9 mouse cellular contexts compared by ENCODE assay signal in the genomic region with DNA sequence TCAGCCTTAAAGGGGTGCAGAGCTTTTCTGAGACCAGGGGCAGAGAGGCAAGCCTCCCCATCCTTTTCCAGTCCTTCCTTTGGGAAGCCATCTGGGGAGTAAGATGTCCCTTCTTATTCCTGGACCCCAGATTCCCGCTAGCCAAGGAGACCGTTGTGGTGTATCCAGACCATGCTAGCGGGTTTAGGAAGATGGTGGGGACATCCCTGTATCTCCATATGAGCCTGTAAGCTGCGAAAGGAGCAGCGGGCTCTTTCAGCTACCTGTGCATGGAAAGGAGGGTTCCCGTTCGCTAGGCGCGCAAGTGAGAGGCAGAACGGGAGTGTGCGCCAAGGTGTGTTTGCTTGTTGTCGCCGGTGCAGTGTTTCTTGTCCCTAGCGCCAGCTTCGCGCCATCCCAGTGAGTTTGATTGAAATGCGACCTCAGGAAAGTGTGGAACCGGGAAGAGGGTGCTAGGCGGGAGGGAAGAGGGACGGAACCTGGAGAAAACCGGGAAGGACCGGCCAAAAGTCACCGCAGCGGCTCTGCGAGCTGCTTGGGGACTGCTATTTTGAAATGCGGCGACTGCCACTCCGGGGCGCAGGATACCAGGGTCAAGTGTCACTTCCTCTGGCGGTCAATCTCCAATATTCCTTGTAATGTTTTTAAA. TPM values are rescaled to one million over a fixed set of nuclear protein-coding genes. Genes with fewer than 3 reads are reported as not detected.
DNase-seq lines count a peak whose midpoint lies in the region; ATAC-seq and TF ChIP-seq lines count a peak whose summit lies in the region.
"Had no signal": no experiment of that assay in that cellular context is flagged by ENCODE, and none has a peak within 500 bp of the region (broad histone marks: within the 10 kb centered on the region; RNA-seq: fewer than 3 reads in every experiment).

No protein-coding gene starts in this region.

- ATAC-seq in lung, embryonic 15.5 days (ENCODE audit: borderline replicate concordance, extremely low read depth, low FRiP score, low TSS enrichment): no peak
- no peak for ATAC-seq in forebrain, embryonic 13.5 days
- ATAC-seq in megakaryocyte progenitor cell, adult 5-6 weeks (replicated peaks; ENCODE audit: poor library complexity): peak; percentile 35; the same call in 1 of the 2 replicates
- ATAC-seq: Patski had no signal

- peaks cover 8% of the 10 kb centered on the region for H3K4me1 ChIP-seq in lung, embryonic 15.5 days
- peaks cover 5% of the 10 kb centered on the region for H3K4me1 ChIP-seq in forebrain, embryonic 13.5 days
- no peaks in the 10 kb centered on the region for H3K4me1 ChIP-seq in kidney, adult 2 months (ENCODE audit: control insufficient read depth, insufficient read depth, low read length)

- H3K36me3 ChIP-seq in lung, embryonic 15.5 days: no peaks in the 10 kb centered on the region
- H3K36me3 ChIP-seq in forebrain, embryonic 13.5 days (ENCODE audit: poor library complexity, severe bottlenecking): no peaks in the 10 kb centered on the region
- no peaks in the 10 kb centered on the region for H3K36me3 ChIP-seq in kidney, adult 2 months (ENCODE audit: control insufficient read depth, insufficient read depth, low read length)

- peak overlapping the region; percentile 54 for H3K4me2 ChIP-seq in lung, embryonic 15.5 days
- H3K4me2 ChIP-seq in forebrain, embryonic 13.5 days: peak overlapping the region; percentile 18; the same call in 1 of the 2 replicates

- WGBS in lung, embryonic 15.5 days: under 1% methylated on average over 30 of the region's 30 CpGs
- WGBS in forebrain, embryonic 13.5 days: under 1% methylated on average over 30 of the region's 30 CpGs
- 4% methylated on average over 30 of the region's 30 CpGs for WGBS in kidney, adult 2 months

- no peaks in the 10 kb centered on the region for H3K9me3 ChIP-seq in lung, embryonic 15.5 days
- H3K9me3 ChIP-seq in forebrain, embryonic 13.5 days (replicated peaks): no peaks in the 10 kb centered on the region

- DNase-seq in lung, postnatal 25 days (ENCODE audit: low spot score): no peak
- peak; percentile 65 for DNase-seq in kidney, adult 2 months
- DNase-seq in urinary bladder, postnatal 10 days (ENCODE audit: low spot score): no peak
- no peak for DNase-seq in gastrocnemius, postnatal 14 days
- no peak for DNase-seq in frontal cortex, adult 2 months (ENCODE audit: extremely low spot score in 1 of 2, low spot score in 1 of 2)

- H3K9ac ChIP-seq in lung, embryonic 15.5 days: no peak overlapping the region
- H3K9ac ChIP-seq in forebrain, embryonic 13.5 days: no peak overlapping the region

- TF ChIP-seq POLR2A in kidney, adult 2 months (IDR thresholded peaks at IDR 0.05; ENCODE audit: low read depth, low read length): no peak

- H3K27me3 ChIP-seq in lung, embryonic 15.5 days: peaks cover 66% of the 10 kb centered on the region
- H3K27me3 ChIP-seq in forebrain, embryonic 13.5 days: peaks cover 79% of the 10 kb centered on the region
- H3K27me3 ChIP-seq in kidney, adult 2 months (replicated peaks; ENCODE audit: control insufficient read depth, insufficient read depth, low read length): no peaks in the 10 kb centered on the region; the same call in none of the 2 replicates

- H3K4me3 ChIP-seq in lung, embryonic 15.5 days: peak overlapping the region; percentile 31
- H3K4me3 ChIP-seq in forebrain, embryonic 13.5 days: no peak overlapping the region
- peak overlapping the region; percentile 37; the same call in 1 of the 2 replicates for H3K4me3 ChIP-seq in kidney, adult 2 months (ENCODE audit: insufficient read depth, low read depth, low read length)

- intact Hi-C loops in gastrocnemius, postnatal 14 days (cut with DNase I; ENCODE audit: low total_unique reads): no loop called here

- TF ChIP-seq CTCF in kidney, adult 2 months (conservative IDR thresholded peaks at IDR 0.05; ENCODE audit: insufficient read depth, insufficient read length, low read depth, low read length): no peak

- no peak overlapping the region for H3K27ac ChIP-seq in lung, embryonic 15.5 days
- H3K27ac ChIP-seq in forebrain, embryonic 13.5 days: no peak overlapping the region
- no peak overlapping the region for H3K27ac ChIP-seq in kidney, adult 2 months (ENCODE audit: insufficient read depth, low read depth, low read length)

RNA-seq across cellular contexts. Expression of a gene that starts 46.8 kb away (rescaled TPM):
- 57.6 and 60.4 TPM in 2 replicates for polyA plus RNA-seq in lung, embryonic 15.5 days (2015; fragmentation: Nextera tagmentation; extraction: Ambion mirVana)
- polyA plus RNA-seq in forebrain, embryonic 13.5 days (2015; fragmentation: Nextera tagmentation; extraction: Ambion mirVana): 83.6 and 84.4 TPM in 2 replicates
- 52.0 and 55.3 TPM in 2 replicates for polyA plus RNA-seq in kidney, adult 2 months (2012; rRNA removed)
- 16.5 and 19.3 TPM in 2 replicates for total RNA-seq in megakaryocyte progenitor cell, adult 5-6 weeks (2015)
- total RNA-seq in megakaryocyte progenitor cell, adult 5-6 weeks (2017): 20.2 and 27.8 TPM in 2 replicates
- 10 to 100 TPM in 1 of 2 experiments, 1 to 10 TPM in 1; 9.1 to 13.9 TPM for total RNA-seq in gastrocnemius, postnatal 14 days (2021)
- polyA plus RNA-seq in frontal cortex, adult 2 months (2012; rRNA removed): 74.8 and 83.7 TPM in 2 replicates

RNA-seq across cellular contexts. Expression of a gene that starts 47.5 kb away (rescaled TPM):
- polyA plus RNA-seq in lung, embryonic 15.5 days (2015; fragmentation: Nextera tagmentation; extraction: Ambion mirVana): not detected in 2 replicates
- polyA plus RNA-seq in forebrain, embryonic 13.5 days (2015; fragmentation: Nextera tagmentation; extraction: Ambion mirVana): 0.04 TPM in 1 of 2 replicates, not detected in the other
- polyA plus RNA-seq in kidney, adult 2 months (2012; rRNA removed): 0.09 and 0.15 TPM in 2 replicates
- not detected in 2 replicates for total RNA-seq in megakaryocyte progenitor cell, adult 5-6 weeks (2015)
- total RNA-seq in megakaryocyte progenitor cell, adult 5-6 weeks (2017): not detected in 2 replicates
- under 1 TPM; 0.18 to 0.23 TPM for total RNA-seq in gastrocnemius, postnatal 14 days (2021)
- 0.29 and 0.30 TPM in 2 replicates for polyA plus RNA-seq in frontal cortex, adult 2 months (2012; rRNA removed)
